Mouse (Mus musculus) bone marrow macrophage, adult 2 months (primary cell): ENCODE data around the gene Arhgef16. TPM values are rescaled to one million over a fixed set of nuclear protein-coding genes. Genes with fewer than 3 reads are reported as not detected.
A peak's percentile ranks its signal among the peaks of the same experiment; 100 is the strongest.

Experiments
- H3K27ac ChIP-seq: 2 replicates; pipeline ENCODE4 v1.5.1; 2012; ENCODE audit warnings: low read depth, low read length; ENCODE audit not compliant: insufficient read depth
- H3K4me1 ChIP-seq: 2 replicates; pipeline ENCODE4 v1.6.1; 2012; ENCODE audit warnings: low read length; ENCODE audit not compliant: control insufficient read depth, insufficient read depth
- H3K4me3 ChIP-seq: 2 replicates; pipeline ENCODE4 v1.5.1; 2012; ENCODE audit warnings: mild to moderate bottlenecking, low read length, moderate library complexity; ENCODE audit not compliant: insufficient read depth
- CTCF ChIP-seq: IDR thresholded peaks from 2 replicates; pipeline ENCODE4 v1.5.1; 2012; ENCODE audit warnings: low read depth, mild to moderate bottlenecking, low read length, moderate library complexity
- POLR2A ChIP-seq: IDR thresholded peaks from 2 replicates; pipeline ENCODE4 v1.6.1; 2012; ENCODE audit warnings: mild to moderate bottlenecking, low read depth, low read length, borderline replicate concordance
- polyA plus RNA-seq: library from polyadenylated mRNA; stranded (reverse); fragments of >200 nt; gene quantifications from 2 replicates; pipeline ENCODE4 v1.2.4, GENCODE M21; 2012; ENCODE audit not compliant: missing spikeins, insufficient read depth, insufficient read length

The Arhgef16 gene
- polyA plus RNA-seq, 1 experiment, result not detected

GRCm38 (mm10) chr4:154294262-154294731, 7.2 kb downstream of the Arhgef16 start:
- Histone ChIP-seq H3K4me3 (no peak overlapping the region), H3K27ac (no peak overlapping the region), H3K4me1 (no peaks in the 10 kb centered on the region)
- TF ChIP-seq CTCF (no peak), POLR2A (no peak)

- TF ChIP-seq POLR2A (no peak), CTCF (no peak)
- Histone ChIP-seq H3K4me1 (no peaks in the 10 kb centered on the region), H3K4me3 (no peak overlapping the region), H3K27ac (no peak overlapping the region)
Measured at GRCm38 (mm10) chr4:154293735-154294201, 7.7 kb downstream of the Arhgef16 start.

GRCm38 (mm10) chr4:154283671-154284070, 17.8 kb downstream of the Arhgef16 start:
- Histone ChIP-seq H3K4me1 (no peaks in the 10 kb centered on the region), H3K4me3 (no peak overlapping the region), H3K27ac (no peak overlapping the region)
- no peak for TF ChIP-seq POLR2A
- TF ChIP-seq CTCF, result no peak

GRCm38 (mm10) chr4:154279481-154279880, 22.0 kb downstream of the Arhgef16 start:
- TF ChIP-seq POLR2A (no peak), CTCF (no peak)
- Histone ChIP-seq H3K27ac (no peak overlapping the region), H3K4me3 (no peak overlapping the region), H3K4me1 (no peaks in the 10 kb centered on the region)

- TF ChIP-seq CTCF (peak; percentile 41; the same call in 1 of the 2 replicates), POLR2A (no peak)
- Histone ChIP-seq H3K27ac (no peak overlapping the region), H3K4me1 (no peaks in the 10 kb centered on the region), H3K4me3 (no peak overlapping the region)
Measured at GRCm38 (mm10) chr4:154273000-154273399, 28.5 kb downstream of the Arhgef16 start.

- TF ChIP-seq CTCF (no peak), POLR2A (no peak)
- no peaks in the 10 kb centered on the region for H3K4me1 ChIP-seq
Measured at GRCm38 (mm10) chr4:154269520-154269919, 32.0 kb downstream of the Arhgef16 start.

GRCm38 (mm10) chr4:154267511-154267910, 34.0 kb downstream of the Arhgef16 start:
- TF ChIP-seq CTCF, result no peak
- no peak for TF ChIP-seq POLR2A
- H3K4me3 ChIP-seq, result no peak overlapping the region
- no peak overlapping the region for H3K27ac ChIP-seq
- H3K4me1 ChIP-seq, result no peaks in the 10 kb centered on the region

More at GRCm38 (mm10) chr4:154269520-154269919, 32.0 kb downstream of the Arhgef16 start:
- Histone ChIP-seq H3K4me3 (no peak overlapping the region), H3K27ac (no peak overlapping the region)

GRCm38 (mm10) chr4:154262071-154262470, 39.4 kb downstream of the Arhgef16 start:
- no peak for TF ChIP-seq POLR2A
- no peak for TF ChIP-seq CTCF
- Histone ChIP-seq H3K4me1 (no peaks in the 10 kb centered on the region), H3K4me3 (no peak overlapping the region), H3K27ac (no peak overlapping the region)

GRCm38 (mm10) chr4:154260755-154261154, 40.7 kb downstream of the Arhgef16 start:
- no peak overlapping the region for H3K27ac ChIP-seq
- H3K4me3 ChIP-seq, result no peak overlapping the region
- no peaks in the 10 kb centered on the region for H3K4me1 ChIP-seq
- TF ChIP-seq CTCF (no peak), POLR2A (no peak)

GRCm38 (mm10) chr4:154252537-154253255, 48.8 kb downstream of the Arhgef16 start:
- TF ChIP-seq CTCF (no peak), POLR2A (no peak)
- no peak overlapping the region for H3K27ac ChIP-seq
- no peaks in the 10 kb centered on the region for H3K4me1 ChIP-seq
- no peak overlapping the region for H3K4me3 ChIP-seq
